Mouse (Mus musculus): ENCODE data around the gene Nfil3.

Nfil3 gene

GRCm38 (mm10) chr13:52980951-52981421 lies at the start of gene Nfil3:
Gene Nfil3 (minus strand): TSS chr13:52981073.
- peak in 1 of 2 experiments; percentile 86 for DNase-seq (ENCODE audit: inconsistent age in 2 of 2, low spot score in 1 of 2)

- DNase-seq (ENCODE audit: inconsistent age in 2 of 2, low spot score in 1 of 2) = no peak
Measured at GRCm38 (mm10) chr13:53024285-53024684, 43.4 kb upstream of the Nfil3 start.

- no peak for DNase-seq (ENCODE audit: inconsistent age in 2 of 2, low spot score in 1 of 2)
Measured at GRCm38 (mm10) chr13:53020282-53020681, 39.4 kb upstream of the Nfil3 start.

GRCm38 (mm10) chr13:53019532-53019931 lies 38.7 kb upstream of the Nfil3 start:
- peak in 1 of 2 experiments; percentile 33 for DNase-seq (ENCODE audit: inconsistent age in 2 of 2, low spot score in 1 of 2)

- DNase-seq (ENCODE audit: inconsistent age in 2 of 2, low spot score in 1 of 2) = no peak
Measured at GRCm38 (mm10) chr13:53018976-53019375, 38.1 kb upstream of the Nfil3 start.

GRCm38 (mm10) chr13:53017983-53018382 lies 37.1 kb upstream of the Nfil3 start:
- peak in 1 of 2 experiments; percentile 45 for DNase-seq (ENCODE audit: inconsistent age in 2 of 2, low spot score in 1 of 2)

DNA sequence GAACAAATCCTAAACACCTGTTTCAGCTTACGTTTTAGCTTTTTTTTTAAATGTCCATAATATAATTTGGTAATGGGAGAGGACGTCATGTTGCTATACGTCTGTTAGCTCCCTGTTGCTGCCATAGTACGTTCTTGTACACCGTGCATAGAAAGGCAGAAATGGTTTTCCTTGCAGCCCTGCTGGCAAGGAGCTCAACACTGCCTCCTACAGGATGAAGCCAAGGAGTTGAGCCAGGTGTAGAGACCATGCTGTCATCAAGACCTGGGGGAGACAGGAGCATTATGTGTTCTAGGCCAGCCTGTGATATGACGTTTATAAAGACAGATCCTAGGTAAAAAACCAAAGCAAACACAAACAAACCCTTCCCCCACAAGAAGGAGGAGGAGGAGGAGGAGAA lies 36.2 kb upstream of the Nfil3 start:
- no peak for DNase-seq (ENCODE audit: inconsistent age in 2 of 2, low spot score in 1 of 2)

DNA sequence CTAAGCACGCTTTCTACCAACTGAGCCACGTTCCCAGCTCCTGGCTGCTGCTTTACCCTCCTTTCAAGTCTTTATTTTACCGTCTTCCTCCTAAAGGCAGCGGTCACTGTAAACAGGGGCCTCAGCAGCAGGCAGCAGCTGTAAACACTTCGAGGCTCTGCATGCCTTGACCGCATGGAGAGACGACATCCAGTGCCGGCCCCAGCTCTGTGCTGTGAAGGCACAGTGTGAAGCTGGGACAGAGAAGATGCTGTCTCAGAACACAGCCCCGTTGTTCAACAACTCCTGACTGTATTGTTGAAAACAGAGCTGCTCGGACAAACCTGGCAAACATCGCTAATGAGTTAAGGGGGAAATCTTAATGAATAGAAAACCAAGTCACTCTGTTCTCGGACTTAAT lies 30.6 kb upstream of the Nfil3 start:
- DNase-seq (ENCODE audit: inconsistent age in 2 of 2, low spot score in 1 of 2) = no peak

GRCm38 (mm10) chr13:53008489-53009184 lies 27.8 kb upstream of the Nfil3 start:
- DNase-seq (ENCODE audit: inconsistent age in 2 of 2, low spot score in 1 of 2) = peak; percentile 81 to 83

GRCm38 (mm10) chr13:53007781-53008180 lies 26.9 kb upstream of the Nfil3 start:
- DNase-seq (ENCODE audit: inconsistent age in 2 of 2, low spot score in 1 of 2) = peak in 1 of 2 experiments; percentile 53

GRCm38 (mm10) chr13:53003286-53003685 lies 22.4 kb upstream of the Nfil3 start:
- peak; percentile 74 to 87 for DNase-seq (ENCODE audit: inconsistent age in 2 of 2, low spot score in 1 of 2)

DNA sequence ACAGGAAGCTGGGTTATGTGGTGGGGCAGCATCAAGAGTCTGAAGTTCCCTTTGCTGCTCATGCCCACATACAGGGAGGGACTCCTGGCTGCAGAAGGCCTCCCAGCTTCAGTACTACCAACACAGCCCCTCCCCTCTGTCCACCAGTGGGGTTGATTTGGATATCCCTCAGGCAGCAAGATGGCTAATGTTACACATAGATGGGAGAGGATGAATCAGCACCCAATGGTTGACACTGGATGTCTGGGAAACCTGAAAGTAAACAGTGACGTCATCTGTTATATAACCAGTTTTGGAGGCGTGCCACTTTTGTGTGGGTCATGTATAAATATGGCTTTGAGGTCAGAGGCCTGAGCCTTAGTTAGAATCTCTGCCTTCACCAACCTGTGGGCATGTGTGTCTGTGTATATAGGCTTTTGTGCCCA lies 20.6 kb upstream of the Nfil3 start:
- peak; percentile 77 to 94 for DNase-seq (ENCODE audit: inconsistent age in 2 of 2, low spot score in 1 of 2)

DNA sequence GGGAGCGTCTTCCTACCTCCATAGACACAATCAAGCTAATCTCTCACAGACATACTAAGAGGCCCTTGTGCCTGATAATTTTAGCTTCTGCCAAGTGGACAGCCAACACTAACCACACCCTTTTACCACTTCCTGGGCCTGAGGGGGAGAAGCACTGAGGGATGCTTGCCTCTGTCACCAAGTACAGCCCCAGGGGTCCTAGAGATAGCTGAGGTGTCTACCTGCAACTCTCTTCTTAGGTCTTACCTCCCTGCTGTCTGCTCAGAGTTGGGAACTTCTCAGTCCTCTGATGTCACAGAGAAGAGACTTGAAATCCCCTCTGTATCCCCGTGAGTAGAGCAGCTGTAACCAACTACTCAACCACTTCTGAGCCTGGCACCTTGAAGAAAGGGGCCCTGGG lies 19.6 kb upstream of the Nfil3 start:
- no peak for DNase-seq (ENCODE audit: inconsistent age in 2 of 2, low spot score in 1 of 2)

DNA sequence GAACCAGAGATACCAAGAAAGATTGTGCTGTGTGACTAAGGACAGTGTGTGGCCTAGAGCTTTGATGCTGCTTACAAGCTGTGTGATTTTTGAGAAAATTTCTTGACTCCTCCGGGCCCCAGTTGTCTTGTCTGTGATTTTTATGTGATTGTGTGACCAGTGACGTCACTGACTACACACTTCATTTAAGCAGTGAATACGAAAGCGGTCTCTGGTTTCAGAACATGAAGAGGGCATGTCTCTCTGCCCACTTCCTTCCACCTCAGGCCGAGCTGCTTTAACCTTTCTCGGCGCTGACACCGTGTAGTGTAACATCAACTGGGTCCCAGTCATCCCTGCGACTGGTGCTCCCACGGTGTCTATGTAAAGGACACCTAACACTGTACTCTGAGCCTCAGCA lies 17.7 kb upstream of the Nfil3 start:
- peak in 1 of 2 experiments; percentile 21 for DNase-seq (ENCODE audit: inconsistent age in 2 of 2, low spot score in 1 of 2)

GRCm38 (mm10) chr13:52997806-52998205 lies 16.9 kb upstream of the Nfil3 start:
- no peak for DNase-seq (ENCODE audit: inconsistent age in 2 of 2, low spot score in 1 of 2)

DNA sequence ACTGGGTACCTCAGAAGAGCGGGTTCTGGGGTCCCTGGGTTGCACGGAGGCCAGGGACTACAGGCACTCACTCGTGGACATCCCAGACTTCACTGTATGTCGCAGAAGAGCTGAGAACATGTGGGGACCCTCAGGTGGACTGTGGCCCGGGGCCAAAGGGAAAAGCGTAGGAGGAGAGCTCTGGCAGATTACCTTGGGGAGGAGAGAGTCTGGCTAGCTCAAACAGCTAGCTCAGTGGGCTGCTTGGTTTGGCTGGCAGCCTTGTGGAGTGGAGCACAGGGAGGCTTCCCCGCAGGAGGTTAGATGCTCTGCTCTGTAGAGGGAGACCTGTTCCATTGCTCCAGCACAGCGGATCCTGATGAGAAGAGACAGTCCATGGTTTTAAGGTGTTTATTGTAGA lies 15.3 kb upstream of the Nfil3 start:
- no peak for DNase-seq (ENCODE audit: inconsistent age in 2 of 2, low spot score in 1 of 2)

GRCm38 (mm10) chr13:52994197-52994881 lies 13.5 kb upstream of the Nfil3 start:
- DNase-seq (ENCODE audit: inconsistent age in 2 of 2, low spot score in 1 of 2) = no peak

- no peak for DNase-seq (ENCODE audit: inconsistent age in 2 of 2, low spot score in 1 of 2)
Measured at GRCm38 (mm10) chr13:52990139-52990538, 9.3 kb upstream of the Nfil3 start.

- DNase-seq (ENCODE audit: inconsistent age in 2 of 2, low spot score in 1 of 2) = no peak
Measured at GRCm38 (mm10) chr13:52989005-52989404, 8.1 kb upstream of the Nfil3 start.

DNA sequence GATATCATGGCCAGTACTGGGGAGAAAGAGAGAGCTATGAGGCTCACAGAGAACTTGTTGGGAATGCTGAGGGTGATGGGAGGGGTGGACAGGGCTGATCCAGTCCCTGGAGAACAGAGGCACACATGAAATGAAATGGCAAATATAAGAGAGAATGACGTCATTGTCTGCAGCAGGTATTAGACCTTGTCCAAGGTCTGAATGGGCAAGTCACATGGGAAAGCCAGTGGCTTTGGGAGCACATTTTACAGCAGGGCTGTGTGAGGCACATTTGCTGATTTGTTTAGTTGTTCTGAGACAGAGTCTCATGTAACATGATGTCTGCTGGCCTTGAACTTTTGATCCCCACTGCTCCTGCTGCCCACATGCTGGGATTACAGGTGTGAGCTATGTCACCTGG lies 7.0 kb upstream of the Nfil3 start:
- DNase-seq (ENCODE audit: inconsistent age in 2 of 2, low spot score in 1 of 2) = no peak

- no peak for DNase-seq (ENCODE audit: inconsistent age in 2 of 2, low spot score in 1 of 2)
Measured at GRCm38 (mm10) chr13:52986215-52986780, 5.4 kb upstream of the Nfil3 start.

Measured in adrenal gland, adult (tissue).